Mouse (Mus musculus): Measurements from ENCODE around the gene Insm1. TPM values are rescaled to one million over a fixed set of nuclear protein-coding genes. Genes with fewer than 3 reads are reported as not detected.

Gene Insm1
- not detected in 2 replicates for polyA plus RNA-seq (2011; ENCODE audit: insufficient read depth, insufficient read length, low replicate concordance, missing spikeins)

DNA sequence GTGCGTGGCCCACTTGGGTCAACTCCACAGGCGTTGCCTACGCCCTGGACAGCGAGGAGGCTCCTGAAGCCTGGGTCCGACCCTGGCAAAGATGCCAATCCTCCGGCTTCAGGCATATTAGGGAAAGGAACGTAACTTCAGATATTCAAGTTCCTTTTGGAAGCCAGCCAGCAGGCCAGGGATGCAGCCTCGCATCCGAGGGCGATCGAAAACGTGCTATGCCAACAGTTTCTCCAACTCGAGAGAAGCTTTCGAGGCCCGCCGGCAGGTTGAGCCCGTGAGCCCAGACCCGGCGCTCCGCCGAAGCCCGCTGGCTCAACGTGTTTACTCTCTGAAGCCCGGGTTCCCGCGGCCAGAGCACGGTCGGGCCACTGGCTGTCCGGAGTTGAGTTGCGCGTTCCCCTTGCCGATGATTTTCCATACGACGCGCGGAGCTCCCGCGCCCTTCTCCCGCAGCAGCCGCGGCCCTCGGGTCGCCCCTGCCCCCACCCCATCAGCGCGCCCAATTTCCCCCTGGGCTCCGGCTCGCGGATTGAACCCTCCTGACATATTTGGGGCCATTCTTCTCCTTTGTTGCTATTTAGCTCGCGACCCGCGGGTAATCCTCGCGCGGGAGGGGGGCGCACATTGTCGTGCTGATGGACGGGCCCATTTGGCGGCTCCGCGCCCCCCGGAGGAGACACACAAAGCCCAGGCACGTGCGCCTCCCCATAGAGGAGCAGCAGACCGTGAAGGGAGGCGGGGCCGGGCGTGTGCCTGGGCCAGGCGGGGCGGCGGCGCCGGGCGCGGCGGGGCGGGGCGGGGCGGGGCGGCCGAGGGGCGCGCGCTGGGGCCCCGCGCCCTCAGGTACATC is at the start of gene Insm1:
TSS of gene Insm1 (plus strand) at position 846 of the 853 bp plus-strand sequence.
- no peaks in the 10 kb centered on the region for H3K4me1 ChIP-seq (ENCODE audit: control insufficient read depth, insufficient read depth, low read length)
- no peak within 1 kb of the TSS for H3K4me3 ChIP-seq (replicated peaks; ENCODE audit: control insufficient read depth, low read depth, low read length)
- TF ChIP-seq POLR2A (IDR thresholded peaks at IDR 0.05; ENCODE audit: borderline replicate concordance, control insufficient read depth, low read depth, low read length) = no peak
- TF ChIP-seq CTCF (IDR thresholded peaks at IDR 0.05; ENCODE audit: control insufficient read depth, insufficient read depth, low read length) = no peak
- H3K27ac ChIP-seq (ENCODE audit: control insufficient read depth, insufficient read depth, low read depth, low read length, poor library complexity) = no peak within 1 kb of the TSS; the same call in 1 of the 2 replicates
- WGBS = under 1% methylated on average over 82 of the region's 86 CpGs

- 68% methylated on average over 4 of the region's 4 CpGs for WGBS
- TF ChIP-seq CTCF (IDR thresholded peaks at IDR 0.05; ENCODE audit: control insufficient read depth, insufficient read depth, low read length) (no peak), POLR2A (IDR thresholded peaks at IDR 0.05; ENCODE audit: borderline replicate concordance, control insufficient read depth, low read depth, low read length) (no peak)
Measured at GRCm38 (mm10) chr2:146172106-146172505, 49.6 kb upstream of the Insm1 start.

DNA sequence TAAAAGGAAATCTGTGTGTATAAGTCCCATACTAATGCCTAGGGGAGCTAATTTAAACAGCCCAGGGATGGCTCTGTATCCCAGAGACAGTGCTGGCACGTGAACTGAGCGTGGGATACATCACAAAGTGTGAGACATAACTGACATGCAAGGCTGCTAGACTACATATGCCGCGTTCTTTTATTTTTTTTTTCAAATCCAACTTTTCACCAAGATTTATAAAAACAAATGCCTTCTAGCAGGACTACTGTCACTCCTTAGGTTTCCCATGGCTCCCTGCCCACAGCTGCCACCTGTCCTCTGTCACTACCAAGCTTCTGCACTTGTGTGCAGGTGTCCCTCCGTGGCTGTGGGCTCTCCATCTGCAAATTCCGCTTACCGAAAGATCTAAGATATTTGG is 47.5 kb upstream of the Insm1 start:
- TF ChIP-seq CTCF (IDR thresholded peaks at IDR 0.05; ENCODE audit: control insufficient read depth, insufficient read depth, low read length) = no peak
- no peak for TF ChIP-seq POLR2A (IDR thresholded peaks at IDR 0.05; ENCODE audit: borderline replicate concordance, control insufficient read depth, low read depth, low read length)
- Histone ChIP-seq H3K4me1 (ENCODE audit: control insufficient read depth, insufficient read depth, low read length) (no peaks in the 10 kb centered on the region), H3K4me3 (replicated peaks; ENCODE audit: control insufficient read depth, low read depth, low read length) (no peak overlapping the region), H3K27ac (ENCODE audit: control insufficient read depth, insufficient read depth, low read depth, low read length, poor library complexity) (no peak overlapping the region)
- 80% methylated on average over 7 of the region's 7 CpGs for WGBS

More at GRCm38 (mm10) chr2:146172106-146172505, 49.6 kb upstream of the Insm1 start:
- Histone ChIP-seq H3K27ac (ENCODE audit: control insufficient read depth, insufficient read depth, low read depth, low read length, poor library complexity) (no peak overlapping the region), H3K4me1 (ENCODE audit: control insufficient read depth, insufficient read depth, low read length) (no peaks in the 10 kb centered on the region), H3K4me3 (replicated peaks; ENCODE audit: control insufficient read depth, low read depth, low read length) (no peak overlapping the region)

DNA sequence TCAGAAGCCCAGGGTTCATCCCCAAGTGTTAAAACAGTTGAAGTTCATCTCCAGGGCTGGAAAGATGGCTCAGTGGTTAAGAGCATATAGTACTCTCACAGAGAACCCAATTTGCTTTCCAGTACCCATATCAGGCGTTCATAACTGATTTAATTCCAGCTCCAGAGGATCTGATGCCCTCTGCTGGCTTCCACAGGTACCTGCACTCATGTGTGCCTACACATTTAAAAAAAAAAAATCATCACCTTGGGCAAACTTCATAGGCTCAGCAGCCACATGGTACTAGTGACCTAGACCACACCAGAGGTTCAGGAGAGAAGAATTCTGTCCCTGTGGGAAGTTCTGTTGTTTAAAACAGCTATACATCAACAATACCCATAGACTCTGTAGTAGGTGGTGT is 43.0 kb upstream of the Insm1 start:
- Histone ChIP-seq H3K4me1 (ENCODE audit: control insufficient read depth, insufficient read depth, low read length) (no peaks in the 10 kb centered on the region), H3K4me3 (replicated peaks; ENCODE audit: control insufficient read depth, low read depth, low read length) (no peak overlapping the region), H3K27ac (ENCODE audit: control insufficient read depth, insufficient read depth, low read depth, low read length, poor library complexity) (no peak overlapping the region)
- WGBS = 73% methylated on average over 1 of the region's 1 CpGs
- TF ChIP-seq CTCF (IDR thresholded peaks at IDR 0.05; ENCODE audit: control insufficient read depth, insufficient read depth, low read length) = no peak
- no peak for TF ChIP-seq POLR2A (IDR thresholded peaks at IDR 0.05; ENCODE audit: borderline replicate concordance, control insufficient read depth, low read depth, low read length)

DNA sequence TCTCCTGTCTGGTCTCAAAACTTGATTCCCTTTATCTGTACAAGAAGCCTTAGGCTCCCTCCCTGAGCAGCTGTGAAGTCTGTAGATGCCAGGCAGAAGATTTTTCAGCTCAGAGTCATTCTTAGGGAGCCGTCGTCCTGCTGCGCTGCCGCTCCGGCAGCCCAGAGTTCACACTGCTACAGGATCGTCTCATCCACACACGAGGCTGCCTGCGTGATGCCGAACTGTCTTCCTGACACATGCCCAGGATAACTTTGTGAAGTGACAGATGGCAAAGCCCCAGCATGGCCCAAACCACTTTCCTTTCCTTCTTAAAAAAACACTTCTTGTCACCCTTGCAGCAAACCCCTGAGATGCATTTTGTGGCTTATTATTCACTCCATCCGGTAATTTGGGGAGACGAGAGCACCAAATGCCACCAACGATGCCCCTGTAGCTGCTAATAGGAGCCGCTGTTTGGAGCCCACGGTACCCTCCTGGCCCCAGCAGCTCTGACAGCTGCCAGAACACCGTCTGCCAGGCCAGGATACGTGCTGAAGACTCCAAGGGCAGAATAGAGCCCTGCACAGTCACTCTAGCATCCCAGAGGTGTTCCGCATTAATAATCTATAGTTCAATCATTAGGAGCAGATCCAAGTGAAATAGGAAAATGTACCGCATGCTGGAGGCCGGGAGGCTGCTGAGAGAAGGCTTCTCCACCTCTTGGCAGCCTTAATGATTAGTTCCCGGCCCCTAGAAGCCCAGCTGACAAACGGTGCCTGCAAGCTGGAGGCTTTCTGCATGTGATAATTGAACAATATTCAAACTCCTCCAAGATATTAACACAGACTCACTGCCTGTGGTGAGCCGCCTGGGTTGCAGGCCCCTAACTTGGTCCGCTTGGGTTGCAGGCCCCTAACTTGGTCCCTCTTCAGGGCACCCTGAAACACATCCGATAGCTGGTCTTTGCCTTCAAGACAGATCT is 37.6 kb upstream of the Insm1 start:
- no peaks in the 10 kb centered on the region for H3K4me1 ChIP-seq (ENCODE audit: control insufficient read depth, insufficient read depth, low read length)
- 86% methylated on average over 24 of the region's 24 CpGs for WGBS
- no peak overlapping the region for H3K27ac ChIP-seq (ENCODE audit: control insufficient read depth, insufficient read depth, low read depth, low read length, poor library complexity)
- TF ChIP-seq POLR2A (IDR thresholded peaks at IDR 0.05; ENCODE audit: borderline replicate concordance, control insufficient read depth, low read depth, low read length) = no peak
- no peak for TF ChIP-seq CTCF (IDR thresholded peaks at IDR 0.05; ENCODE audit: control insufficient read depth, insufficient read depth, low read length)
- H3K4me3 ChIP-seq (replicated peaks; ENCODE audit: control insufficient read depth, low read depth, low read length) = no peak overlapping the region

DNA sequence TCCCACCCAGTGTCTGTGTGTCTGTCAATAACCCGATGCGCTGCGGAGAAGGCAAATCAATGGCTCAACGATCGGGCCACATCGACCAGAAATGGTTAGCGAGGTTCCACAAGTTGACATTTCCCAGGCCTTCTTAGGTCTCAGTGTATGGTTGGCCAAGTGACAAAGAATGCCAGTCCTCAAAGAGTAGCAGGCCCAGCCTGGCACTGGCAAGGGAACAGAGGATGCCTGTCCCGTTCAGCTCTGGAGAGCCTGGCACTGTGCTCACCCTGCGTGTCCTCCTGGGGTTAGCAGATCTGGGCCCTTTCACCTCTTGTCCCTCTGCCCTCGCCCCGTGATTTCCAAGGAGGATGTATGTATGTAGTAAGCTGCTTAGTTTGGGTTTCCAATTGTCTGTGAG is 25.6 kb upstream of the Insm1 start:
- WGBS = 84% methylated on average over 11 of the region's 11 CpGs
- Histone ChIP-seq H3K27ac (ENCODE audit: control insufficient read depth, insufficient read depth, low read depth, low read length, poor library complexity) (no peak overlapping the region), H3K4me1 (ENCODE audit: control insufficient read depth, insufficient read depth, low read length) (peaks cover 4% of the 10 kb centered on the region), H3K4me3 (replicated peaks; ENCODE audit: control insufficient read depth, low read depth, low read length) (no peak overlapping the region)
- TF ChIP-seq CTCF (IDR thresholded peaks at IDR 0.05; ENCODE audit: control insufficient read depth, insufficient read depth, low read length) (no peak), POLR2A (IDR thresholded peaks at IDR 0.05; ENCODE audit: borderline replicate concordance, control insufficient read depth, low read depth, low read length) (no peak)

- peaks cover 4% of the 10 kb centered on the region for H3K4me1 ChIP-seq (ENCODE audit: control insufficient read depth, insufficient read depth, low read length)
- H3K4me3 ChIP-seq (replicated peaks; ENCODE audit: control insufficient read depth, low read depth, low read length) = no peak overlapping the region
- no peak overlapping the region for H3K27ac ChIP-seq (ENCODE audit: control insufficient read depth, insufficient read depth, low read depth, low read length, poor library complexity)
- TF ChIP-seq POLR2A (IDR thresholded peaks at IDR 0.05; ENCODE audit: borderline replicate concordance, control insufficient read depth, low read depth, low read length) = no peak
- TF ChIP-seq CTCF (IDR thresholded peaks at IDR 0.05; ENCODE audit: control insufficient read depth, insufficient read depth, low read length) = no peak
- 4% methylated on average over 7 of the region's 7 CpGs for WGBS
Measured at GRCm38 (mm10) chr2:146197947-146198346, 23.8 kb upstream of the Insm1 start.

DNA sequence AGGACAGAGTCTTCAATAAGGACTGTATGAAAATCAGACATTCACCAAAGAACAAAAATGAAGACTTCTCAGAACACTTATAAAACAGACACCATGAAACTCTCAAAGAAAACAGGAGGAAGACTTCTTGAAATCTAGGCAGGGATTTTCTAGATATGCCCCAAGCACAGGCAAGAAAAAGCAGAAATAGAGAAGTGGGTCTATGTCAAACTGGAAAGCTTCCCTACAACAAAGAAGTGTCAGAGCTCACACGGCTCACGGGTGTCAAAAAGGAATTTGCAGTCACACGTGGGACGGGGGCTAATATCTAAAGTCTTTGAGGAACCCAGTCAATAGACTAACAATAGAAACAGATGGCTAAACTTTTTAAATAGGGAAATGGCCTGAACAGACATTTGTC is 10.8 kb upstream of the Insm1 start:
- Histone ChIP-seq H3K4me3 (replicated peaks; ENCODE audit: control insufficient read depth, low read depth, low read length) (no peak overlapping the region), H3K4me1 (ENCODE audit: control insufficient read depth, insufficient read depth, low read length) (no peaks in the 10 kb centered on the region), H3K27ac (ENCODE audit: control insufficient read depth, insufficient read depth, low read depth, low read length, poor library complexity) (no peak overlapping the region)
- TF ChIP-seq POLR2A (IDR thresholded peaks at IDR 0.05; ENCODE audit: borderline replicate concordance, control insufficient read depth, low read depth, low read length) (no peak), CTCF (IDR thresholded peaks at IDR 0.05; ENCODE audit: control insufficient read depth, insufficient read depth, low read length) (no peak)
- 14% methylated on average over 4 of the region's 4 CpGs for WGBS

All from bone marrow, adult 2 months (tissue).